Mouse (Mus musculus) lung, embryonic 15.5 days (tissue): ENCODE data around the gene P2rx2. TPM values are rescaled to one million over a fixed set of nuclear protein-coding genes. Genes with fewer than 3 reads are reported as not detected.
A peak's percentile ranks its signal among the peaks of the same experiment; 100 is the strongest.

Source experiments
- ATAC-seq: fragments of 200-750 bp; cut with Nextera tagmentation; 2 replicates; pipeline ENCODE4 v1.8.0; 2017; ENCODE audit warnings: moderate number of reproducible peaks, borderline replicate concordance; ENCODE audit not compliant: low FRiP score, low TSS enrichment; ENCODE audit errors: extremely low read depth
- H3K27ac ChIP-seq: fragments of 300-500 bp; sonication (generic); 2 replicates; pipeline ENCODE4 v1.5.1; 2015; ENCODE audit warnings: moderate library complexity, mild to moderate bottlenecking, inconsistent platforms
- H3K27me3 ChIP-seq: fragments of 300-500 bp; sonication (generic); 2 replicates; pipeline ENCODE4 v1.6.1; 2015; ENCODE audit warnings: inconsistent platforms
- H3K36me3 ChIP-seq: fragments of 300-500 bp; sonication (generic); 2 replicates; pipeline ENCODE4 v1.6.1; 2015; ENCODE audit warnings: inconsistent platforms
- H3K4me1 ChIP-seq: fragments of 300-500 bp; sonication (generic); 2 replicates; pipeline ENCODE4 v1.6.1; 2015; ENCODE audit warnings: inconsistent platforms
- H3K4me2 ChIP-seq: fragments of 300-500 bp; sonication (generic); 2 replicates; pipeline ENCODE4 v1.6.1; 2015; ENCODE audit warnings: inconsistent platforms, mild to moderate bottlenecking, moderate library complexity
- H3K4me3 ChIP-seq: fragments of 300-500 bp; sonication (generic); 2 replicates; pipeline ENCODE4 v1.5.1; 2015; ENCODE audit warnings: mild to moderate bottlenecking, inconsistent platforms
- H3K9ac ChIP-seq: fragments of 300-500 bp; sonication (generic); 2 replicates; pipeline ENCODE4 v1.6.1; 2015; ENCODE audit warnings: inconsistent platforms
- H3K9me3 ChIP-seq: fragments of 300-500 bp; sonication (generic); 2 replicates; pipeline ENCODE4 v1.6.1; 2016; ENCODE audit warnings: inconsistent platforms
- WGBS: fragments of 180-500 bp; shearing (Covaris S2); methylation state at CpG from one replicate; pipeline ENCODE4 v1.1.7; 2015; 5-methylcytosine and 5-hydroxymethylcytosine counted together
- polyA plus RNA-seq: library from polyadenylated mRNA; unstranded; fragments of >200 nt; fragmentation: Nextera tagmentation; extraction: Ambion mirVana; gene quantifications from 2 replicates; pipeline ENCODE4 v1.2.1, GENCODE M21; 2015

P2rx2 gene
- 13.9 and 15.1 TPM in 2 replicates for polyA plus RNA-seq

DNA sequence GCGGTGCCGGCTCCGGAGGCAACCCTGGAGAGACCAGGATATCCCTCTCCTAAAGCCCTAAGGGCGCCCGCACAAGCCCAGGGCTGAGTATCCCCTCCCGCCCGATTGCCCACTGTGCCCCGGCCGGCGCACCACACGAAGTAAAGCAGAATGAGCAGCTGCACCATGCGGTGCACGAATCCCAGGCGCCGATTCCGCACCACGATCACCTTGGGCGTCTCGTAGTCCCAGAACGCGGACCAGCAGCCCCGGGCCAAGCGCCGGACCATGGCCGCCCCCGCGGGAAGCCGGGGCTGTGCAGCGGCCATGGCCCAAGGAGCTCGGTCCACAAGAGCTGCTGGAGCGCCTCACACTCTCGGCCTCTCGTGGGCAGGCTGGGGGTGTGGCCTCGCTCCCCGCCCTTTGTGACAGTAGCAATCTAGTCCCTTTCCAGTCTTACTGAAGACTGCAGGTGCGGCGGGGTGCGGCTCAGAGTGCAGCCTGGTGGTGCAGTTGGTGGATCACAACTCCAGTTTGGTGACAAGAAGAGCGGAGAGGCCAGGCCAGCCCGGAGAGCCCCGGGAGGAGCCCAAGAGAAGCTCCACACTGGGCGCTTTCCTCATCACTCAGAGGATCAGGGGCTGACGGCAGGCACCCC lies at the start of gene P2rx2:
TSS of gene P2rx2 (minus strand) at position 565 of the 637 bp plus-strand sequence.
- Histone ChIP-seq H3K27ac (peak within 1 kb of the TSS; percentile 74), H3K27me3 (peaks cover 21% of the 10 kb centered on the region)

DNA sequence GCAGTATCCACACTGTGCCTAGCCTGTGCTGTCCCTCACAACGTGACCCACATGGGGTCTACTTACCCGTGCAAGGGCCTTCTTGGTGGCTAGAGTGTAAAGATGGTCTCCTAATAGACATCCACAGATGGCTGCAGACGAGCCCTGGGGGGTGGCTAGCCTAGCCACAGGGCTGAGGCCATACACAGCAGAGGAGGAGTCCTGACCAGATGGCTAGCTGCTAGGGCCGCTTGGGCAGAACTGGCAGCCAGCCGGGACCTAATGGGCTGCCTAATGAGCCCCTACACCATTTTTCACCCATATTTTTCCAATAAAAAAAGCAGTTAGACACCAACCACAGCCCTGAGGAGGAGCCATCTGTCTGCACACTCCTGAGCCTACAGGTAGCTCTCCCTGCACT lies 49.7 kb upstream of the P2rx2 start:
- whole genome bisulfite sequencing, result 76% methylated on average over 5 of the region's 5 CpGs
- Histone ChIP-seq H3K36me3 (no peaks in the 10 kb centered on the region), H3K27ac (no peak overlapping the region), H3K9ac (no peak overlapping the region), H3K27me3 (no peaks in the 10 kb centered on the region; the same call in 1 of the 2 replicates), H3K4me3 (no peak overlapping the region), H3K4me2 (no peak overlapping the region), H3K4me1 (no peaks in the 10 kb centered on the region), H3K9me3 (no peaks in the 10 kb centered on the region)
- no peak for ATAC-seq

More for the DNA sequence above, at the start of gene P2rx2:
- peak within 1 kb of the TSS; percentile 51 for H3K4me3 ChIP-seq
- peak within 1 kb of the TSS; percentile 95 for H3K4me2 ChIP-seq
- no peaks in the 10 kb centered on the region for H3K9me3 ChIP-seq
- peak within 1 kb of the TSS; percentile 60 for H3K9ac ChIP-seq
- peaks cover 5% of the 10 kb centered on the region; the same call in 1 of the 2 replicates for H3K36me3 ChIP-seq
- peaks cover 12% of the 10 kb centered on the region for H3K4me1 ChIP-seq
- ATAC-seq, result peak; percentile 63
- WGBS, result under 1% methylated on average over 43 of the region's 43 CpGs

DNA sequence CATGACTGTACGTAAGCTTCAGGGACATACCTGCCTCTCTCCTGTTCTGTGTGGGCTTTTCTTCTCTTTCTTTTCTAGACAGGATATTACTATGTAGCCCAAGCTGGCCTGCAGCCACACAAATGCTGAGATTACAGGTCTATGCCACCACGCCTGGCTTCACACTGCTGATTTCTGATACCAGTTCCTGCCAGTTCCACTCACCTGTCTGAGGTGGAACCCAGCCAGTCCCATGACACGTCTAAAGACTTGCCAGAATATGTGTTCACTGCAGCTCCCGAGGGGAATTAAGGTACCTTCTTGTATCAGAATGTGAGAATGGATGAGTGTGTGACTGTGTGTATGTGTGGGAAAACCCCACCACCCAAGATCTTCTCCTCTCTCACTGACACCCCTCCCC lies 47.6 kb upstream of the P2rx2 start:
- Histone ChIP-seq H3K4me2 (no peak overlapping the region), H3K36me3 (no peaks in the 10 kb centered on the region), H3K4me3 (no peak overlapping the region), H3K27me3 (peaks cover 8% of the 10 kb centered on the region; the same call in 1 of the 2 replicates), H3K9me3 (no peaks in the 10 kb centered on the region), H3K9ac (no peak overlapping the region), H3K27ac (no peak overlapping the region), H3K4me1 (peaks cover 17% of the 10 kb centered on the region)
- no peak for ATAC-seq
- WGBS, result 80% methylated on average over 4 of the region's 4 CpGs

DNA sequence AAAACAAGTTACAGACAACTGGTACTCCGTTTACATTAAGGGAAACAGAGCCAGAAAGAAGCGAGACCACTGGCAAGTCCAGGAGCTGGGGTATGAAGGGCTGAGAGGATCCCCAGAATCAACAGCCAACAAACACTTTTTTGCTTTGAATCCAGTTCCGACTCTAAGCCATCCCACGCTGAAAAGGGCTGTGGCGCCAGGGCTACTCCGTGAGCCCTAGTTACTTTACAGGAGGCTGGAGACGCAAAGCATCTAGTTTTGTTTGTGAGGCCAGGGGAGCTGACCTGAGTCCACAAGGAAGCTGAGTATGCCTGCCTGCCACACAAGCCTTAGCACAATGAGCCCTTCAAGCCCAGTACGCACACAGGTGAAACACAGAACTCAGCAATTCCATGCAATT lies 44.3 kb upstream of the P2rx2 start:
- Histone ChIP-seq H3K4me2 (peak overlapping the region; percentile 71), H3K4me1 (peaks cover 17% of the 10 kb centered on the region), H3K27ac (no peak overlapping the region), H3K36me3 (no peaks in the 10 kb centered on the region), H3K4me3 (peak overlapping the region; percentile 50), H3K9ac (peak overlapping the region; percentile 37), H3K9me3 (no peaks in the 10 kb centered on the region), H3K27me3 (peaks cover 8% of the 10 kb centered on the region; the same call in 1 of the 2 replicates)
- ATAC-seq, result no peak
- 17% methylated on average over 8 of the region's 8 CpGs for WGBS

DNA sequence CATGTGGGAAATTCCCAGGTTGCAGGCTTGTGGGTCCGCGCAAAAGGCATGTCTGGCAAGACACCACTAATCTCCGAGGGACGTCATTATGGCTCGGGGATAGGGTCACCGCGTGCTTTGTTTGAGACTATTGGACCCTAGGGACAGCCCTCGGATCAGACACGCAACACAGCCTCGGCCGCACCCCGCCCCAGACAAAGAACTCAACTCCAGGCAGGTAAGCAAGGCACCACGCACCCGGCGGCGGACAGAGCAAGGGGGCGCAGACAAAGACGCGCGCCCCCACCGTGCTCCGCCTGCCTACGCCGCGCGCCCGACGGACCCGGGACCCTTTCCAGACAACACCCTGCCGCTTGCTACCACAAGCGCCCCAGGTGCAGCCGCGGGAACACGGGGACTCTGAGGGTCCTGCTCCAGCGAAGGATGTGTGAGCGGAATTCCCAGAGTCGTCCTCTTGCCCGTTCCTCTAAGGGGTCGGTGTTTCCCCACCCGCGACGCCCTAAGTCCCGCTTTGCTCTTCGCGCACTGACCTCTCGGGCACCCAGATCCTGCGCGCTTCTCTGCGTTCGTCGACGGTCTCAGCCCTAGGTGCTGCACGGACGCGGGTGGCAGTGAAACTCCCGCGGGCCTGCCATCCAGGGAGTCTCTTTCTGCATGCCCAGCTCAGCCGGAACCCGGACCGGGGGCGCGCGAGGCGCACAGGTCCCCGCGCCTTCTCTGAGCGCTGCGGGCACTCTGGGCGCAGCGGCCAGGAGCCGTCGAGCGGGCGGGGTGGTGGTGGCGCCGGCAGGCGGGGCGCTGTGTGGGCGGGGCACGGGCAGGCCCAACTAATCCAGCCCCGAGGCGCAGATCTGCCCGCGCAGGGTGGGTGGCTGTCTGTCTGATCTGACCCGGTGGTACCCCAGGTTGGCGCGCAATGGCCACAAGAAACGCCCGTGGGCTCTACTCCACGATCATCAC lies 43.6 kb upstream of the P2rx2 start:
- Histone ChIP-seq H3K4me1 (peaks cover 17% of the 10 kb centered on the region), H3K27me3 (peaks cover 8% of the 10 kb centered on the region; the same call in 1 of the 2 replicates), H3K9me3 (no peaks in the 10 kb centered on the region), H3K36me3 (no peaks in the 10 kb centered on the region), H3K27ac (no peak overlapping the region), H3K9ac (peak overlapping the region; percentile 37), H3K4me2 (peak overlapping the region; percentile 71), H3K4me3 (peak overlapping the region; percentile 50)
- under 1% methylated on average over 79 of the region's 90 CpGs for WGBS
- ATAC-seq, result peak; percentile 78; the same call in 1 of the 2 replicates

DNA sequence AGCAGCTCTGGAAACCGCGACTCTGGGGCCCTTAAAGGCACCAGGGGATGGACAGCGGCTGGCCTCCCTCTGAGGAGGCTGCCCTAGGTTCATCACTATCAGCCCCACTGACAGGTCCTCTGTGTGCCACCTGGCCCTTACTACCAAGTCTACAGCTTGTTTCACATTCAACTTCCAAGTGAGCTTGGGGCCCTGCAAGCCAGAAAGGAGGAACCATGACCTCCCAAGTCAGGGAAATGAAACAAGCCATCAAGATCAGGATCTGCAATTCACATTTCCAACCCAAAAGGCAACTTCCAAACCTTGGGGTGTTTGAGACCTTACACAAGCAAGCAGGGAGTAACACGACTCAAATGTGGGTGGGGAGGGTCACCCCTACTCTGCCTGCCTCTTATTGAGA lies 42.3 kb upstream of the P2rx2 start:
- H3K4me2 ChIP-seq, result peak overlapping the region; percentile 71; the same call in 1 of the 2 replicates
- no peak for ATAC-seq
- no peaks in the 10 kb centered on the region for H3K36me3 ChIP-seq
- peaks cover 8% of the 10 kb centered on the region; the same call in 1 of the 2 replicates for H3K27me3 ChIP-seq
- no peak overlapping the region for H3K9ac ChIP-seq
- WGBS, result 38% methylated on average over 4 of the region's 4 CpGs
- H3K4me3 ChIP-seq, result no peak overlapping the region
- H3K27ac ChIP-seq, result no peak overlapping the region
- no peaks in the 10 kb centered on the region for H3K9me3 ChIP-seq
- H3K4me1 ChIP-seq, result peaks cover 17% of the 10 kb centered on the region

DNA sequence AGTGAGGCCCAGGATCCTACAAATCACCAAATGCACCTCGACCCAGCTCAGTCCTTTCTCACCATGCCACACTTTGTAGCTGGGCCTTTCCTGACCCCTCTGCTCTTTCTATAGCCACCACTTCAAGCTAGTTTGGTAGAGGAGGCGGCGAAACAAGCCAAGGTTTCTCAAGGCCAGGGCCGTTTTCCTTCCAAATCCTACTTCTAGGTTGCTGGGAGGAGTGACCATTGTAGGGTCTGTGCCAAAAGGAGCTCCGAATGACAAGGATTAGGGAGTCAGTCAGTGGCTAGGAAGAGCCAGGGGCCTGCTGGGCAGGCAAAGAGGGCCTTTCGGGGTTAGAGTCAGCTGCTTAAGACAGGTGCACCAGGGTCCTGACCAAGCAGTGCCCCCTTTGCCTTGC lies 41.5 kb upstream of the P2rx2 start:
- H3K36me3 ChIP-seq, result no peaks in the 10 kb centered on the region
- 84% methylated on average over 6 of the region's 6 CpGs for WGBS
- peaks cover 17% of the 10 kb centered on the region for H3K4me1 ChIP-seq
- no peak overlapping the region for H3K4me3 ChIP-seq
- peaks cover 8% of the 10 kb centered on the region; the same call in 1 of the 2 replicates for H3K27me3 ChIP-seq
- H3K9ac ChIP-seq, result no peak overlapping the region
- ATAC-seq, result no peak
- H3K27ac ChIP-seq, result no peak overlapping the region
- H3K4me2 ChIP-seq, result no peak overlapping the region
- H3K9me3 ChIP-seq, result no peaks in the 10 kb centered on the region

DNA sequence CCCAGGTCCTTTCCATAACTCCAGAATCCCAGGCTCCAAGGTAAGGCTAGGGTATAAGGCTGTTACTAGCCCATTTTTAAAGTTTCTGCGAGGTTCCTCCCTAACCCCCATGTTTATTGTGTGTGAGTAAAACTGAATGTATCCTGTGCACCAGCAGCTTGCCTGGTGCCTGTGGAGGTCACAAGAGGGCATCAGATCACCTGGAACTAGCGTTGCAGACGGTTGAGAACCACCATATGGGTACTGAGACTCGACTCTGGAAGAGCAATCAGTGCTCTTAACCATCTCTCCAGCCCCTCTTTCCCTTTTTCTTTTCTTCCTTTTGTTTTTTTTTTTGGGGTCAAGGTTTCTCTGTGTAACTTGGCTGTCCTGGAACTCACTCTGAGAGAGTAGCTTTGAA lies 36.8 kb upstream of the P2rx2 start:
- Histone ChIP-seq H3K27ac (no peak overlapping the region), H3K36me3 (peaks cover 6% of the 10 kb centered on the region), H3K4me3 (no peak overlapping the region), H3K4me2 (no peak overlapping the region), H3K9me3 (no peaks in the 10 kb centered on the region), H3K9ac (no peak overlapping the region), H3K27me3 (no peaks in the 10 kb centered on the region), H3K4me1 (no peaks in the 10 kb centered on the region)
- no peak for ATAC-seq
- 82% methylated on average over 4 of the region's 4 CpGs for WGBS

DNA sequence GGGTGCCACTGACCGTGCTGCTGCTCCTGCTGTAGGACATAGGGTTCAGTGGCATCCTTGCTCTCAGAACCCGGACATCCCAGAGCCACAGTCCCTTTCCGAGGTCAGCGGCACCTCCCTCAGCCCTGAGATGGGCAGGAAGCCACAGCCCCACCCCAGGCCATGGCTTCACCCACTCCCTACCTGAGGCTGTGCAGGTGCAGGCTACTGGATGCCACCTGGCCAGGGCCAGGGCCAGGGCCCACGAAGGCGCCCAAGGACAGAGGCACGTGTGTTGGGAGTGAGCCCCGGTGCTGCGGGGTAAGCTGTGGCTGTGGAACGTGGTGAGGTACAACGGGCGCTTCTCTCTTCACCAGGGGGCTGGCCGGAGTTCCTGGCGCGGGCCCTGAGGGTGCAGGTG lies 36.1 kb upstream of the P2rx2 start:
- no peak overlapping the region for H3K4me3 ChIP-seq
- H3K9ac ChIP-seq, result no peak overlapping the region
- H3K4me1 ChIP-seq, result no peaks in the 10 kb centered on the region
- 85% methylated on average over 15 of the region's 15 CpGs for WGBS
- peaks cover 6% of the 10 kb centered on the region for H3K36me3 ChIP-seq
- no peak overlapping the region for H3K4me2 ChIP-seq
- H3K9me3 ChIP-seq, result no peaks in the 10 kb centered on the region
- no peak overlapping the region for H3K27ac ChIP-seq
- no peak for ATAC-seq
- no peaks in the 10 kb centered on the region for H3K27me3 ChIP-seq

DNA sequence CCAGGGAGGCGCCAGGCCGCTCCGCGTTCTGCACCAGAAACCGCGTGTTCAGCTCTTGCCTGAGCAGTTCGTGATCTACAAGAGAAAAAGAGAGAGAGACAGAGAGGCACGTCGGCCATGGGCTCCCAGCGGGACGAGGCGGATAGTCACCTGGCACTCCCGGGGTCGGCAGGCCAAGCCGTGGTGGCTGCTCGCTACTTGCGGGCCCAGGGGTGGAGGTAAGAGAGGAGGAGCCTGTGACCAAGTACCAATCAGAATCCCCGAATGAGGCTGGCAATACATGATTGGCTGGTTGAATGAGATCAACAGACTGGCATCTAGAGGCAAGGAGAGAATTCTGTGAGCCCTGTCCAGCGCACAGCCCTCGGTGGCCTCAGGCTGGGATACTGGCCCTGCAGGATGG lies 35.2 kb upstream of the P2rx2 start:
- no peak overlapping the region for H3K4me2 ChIP-seq
- no peak overlapping the region for H3K27ac ChIP-seq
- H3K27me3 ChIP-seq, result no peaks in the 10 kb centered on the region
- peaks cover 6% of the 10 kb centered on the region for H3K36me3 ChIP-seq
- no peaks in the 10 kb centered on the region for H3K4me1 ChIP-seq
- H3K4me3 ChIP-seq, result no peak overlapping the region
- no peak overlapping the region for H3K9ac ChIP-seq
- ATAC-seq, result no peak; the same call in 1 of the 2 replicates
- no peaks in the 10 kb centered on the region for H3K9me3 ChIP-seq
- WGBS, result 42% methylated on average over 20 of the region's 20 CpGs

DNA sequence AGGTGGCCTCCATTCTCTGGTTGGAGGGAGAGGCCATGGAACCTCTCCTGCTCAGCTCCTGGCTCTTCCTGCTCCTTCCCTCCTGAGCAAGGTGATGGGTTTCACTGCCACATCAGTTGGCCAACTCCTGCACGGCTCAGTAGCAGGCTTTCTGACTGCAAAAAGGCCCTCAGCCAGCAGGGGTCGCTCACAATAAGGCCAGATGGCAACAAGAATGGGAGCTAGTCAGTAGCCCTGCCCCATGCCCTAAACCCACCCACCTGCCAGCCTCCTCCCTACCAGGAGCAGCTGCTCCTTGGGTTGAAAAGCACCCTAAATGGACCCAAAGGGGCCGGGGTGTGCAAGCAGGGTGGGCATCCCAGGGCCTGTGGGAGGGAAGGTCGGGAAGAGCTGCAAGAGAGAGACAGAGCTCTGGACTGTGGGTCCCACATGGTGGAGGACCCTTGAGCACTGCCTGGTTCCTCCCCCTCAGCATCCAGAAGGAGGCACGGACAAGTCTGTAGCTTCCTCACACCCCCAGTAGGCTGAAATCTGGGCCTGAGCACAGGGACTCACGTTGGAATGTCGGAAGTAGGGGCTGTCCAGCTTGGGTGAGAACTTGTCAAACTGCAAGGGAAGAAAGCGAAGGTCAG lies 33.9 kb upstream of the P2rx2 start:
- ATAC-seq, result no peak; the same call in 1 of the 2 replicates
- Histone ChIP-seq H3K4me1 (no peaks in the 10 kb centered on the region), H3K9ac (no peak overlapping the region), H3K4me2 (no peak overlapping the region), H3K9me3 (no peaks in the 10 kb centered on the region), H3K4me3 (no peak overlapping the region), H3K27me3 (no peaks in the 10 kb centered on the region), H3K27ac (no peak overlapping the region), H3K36me3 (peaks cover 6% of the 10 kb centered on the region)
- 47% methylated on average over 8 of the region's 8 CpGs for WGBS
